Mouse (Mus musculus): ENCODE data around the gene Dip2a. TPM values are rescaled to one million over a fixed set of nuclear protein-coding genes. Genes with fewer than 3 reads are reported as not detected.

The Dip2a gene
- polyA plus RNA-seq, 1 experiment from 2014 or later: 7.2 TPM

DNA sequence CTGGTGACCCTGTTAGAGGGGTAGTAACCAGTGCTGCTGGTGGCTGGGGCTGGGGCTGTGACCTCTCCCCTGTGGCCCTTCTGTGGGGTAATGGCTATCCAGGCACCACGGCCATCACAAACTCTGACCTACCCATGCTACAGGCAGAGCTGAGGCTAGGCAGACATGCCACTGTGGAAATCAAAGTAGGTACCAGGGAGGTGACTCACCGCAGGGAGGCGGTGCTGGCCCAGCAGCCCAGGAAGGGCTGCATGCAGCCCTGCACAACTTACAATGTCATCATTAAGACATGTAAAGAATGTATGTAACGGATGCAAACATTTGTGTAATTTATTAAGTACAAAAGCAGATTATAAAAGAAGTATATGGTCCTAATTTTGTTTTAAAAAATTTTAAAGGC lies 82.7 kb downstream of the Dip2a start:
- TF ChIP-seq CTCF (IDR thresholded peaks at IDR 0.05): peak; percentile 23; the same call in 1 of the 2 replicates
- no peak for TF ChIP-seq EP300 (IDR thresholded peaks at IDR 0.05)
- H3K9me3 ChIP-seq (ENCODE audit: low read length): no peaks in the 10 kb centered on the region

GRCm38 (mm10) chr10:76261447-76261846 lies 83.6 kb downstream of the Dip2a start:
- Histone ChIP-seq H3K4me2 (replicated peaks; ENCODE audit: low read depth, low read length) (no peak overlapping the region), H3K9me3 (ENCODE audit: low read length) (no peaks in the 10 kb centered on the region), H3K4me3 (ENCODE audit: low read depth, low read length) (no peak overlapping the region), H3K36me3 (ENCODE audit: insufficient read depth, low read length) (peaks cover 9% of the 10 kb centered on the region; the same call in 1 of the 2 replicates), H3K27me3 (replicated peaks; ENCODE audit: insufficient read depth, low read length) (no peaks in the 10 kb centered on the region), H3K4me1 (ENCODE audit: insufficient read depth, low read depth, low read length) (peaks cover 6% of the 10 kb centered on the region; the same call in 1 of the 2 replicates), H3K9ac (replicated peaks; ENCODE audit: low read depth) (no peak overlapping the region), H3K27ac (ENCODE audit: low read length) (peak overlapping the region; percentile 52; the same call in 1 of the 2 replicates)
- WGBS: 56% methylated on average over 3 of the region's 3 CpGs
- TF ChIP-seq EP300 (IDR thresholded peaks at IDR 0.05) (peak; percentile 17; the same call in 1 of the 2 replicates), CTCF (IDR thresholded peaks at IDR 0.05) (no peak)
- ATAC-seq: peak; percentile 52
- peak; percentile 80 for DNase-seq (ENCODE audit: low spot score)

More for the DNA sequence above, 82.7 kb downstream of the Dip2a start:
- 49% methylated on average over 4 of the region's 4 CpGs for WGBS
- ATAC-seq: no peak
- H3K4me2 ChIP-seq (replicated peaks; ENCODE audit: low read depth, low read length): no peak overlapping the region
- DNase-seq (ENCODE audit: low spot score): peak; percentile 28
- H3K9ac ChIP-seq (replicated peaks; ENCODE audit: low read depth): no peak overlapping the region
- H3K4me1 ChIP-seq (ENCODE audit: insufficient read depth, low read depth, low read length): peaks cover 6% of the 10 kb centered on the region; the same call in 1 of the 2 replicates
- no peak overlapping the region for H3K4me3 ChIP-seq (ENCODE audit: low read depth, low read length)
- peaks cover 10% of the 10 kb centered on the region; the same call in 1 of the 2 replicates for H3K36me3 ChIP-seq (ENCODE audit: insufficient read depth, low read length)
- H3K27ac ChIP-seq (ENCODE audit: low read length): 0 out of 2 replicates have a peak overlapping the region, but pooled peaks have one; percentile 47
- no peaks in the 10 kb centered on the region for H3K27me3 ChIP-seq (replicated peaks; ENCODE audit: insufficient read depth, low read length)

DNA sequence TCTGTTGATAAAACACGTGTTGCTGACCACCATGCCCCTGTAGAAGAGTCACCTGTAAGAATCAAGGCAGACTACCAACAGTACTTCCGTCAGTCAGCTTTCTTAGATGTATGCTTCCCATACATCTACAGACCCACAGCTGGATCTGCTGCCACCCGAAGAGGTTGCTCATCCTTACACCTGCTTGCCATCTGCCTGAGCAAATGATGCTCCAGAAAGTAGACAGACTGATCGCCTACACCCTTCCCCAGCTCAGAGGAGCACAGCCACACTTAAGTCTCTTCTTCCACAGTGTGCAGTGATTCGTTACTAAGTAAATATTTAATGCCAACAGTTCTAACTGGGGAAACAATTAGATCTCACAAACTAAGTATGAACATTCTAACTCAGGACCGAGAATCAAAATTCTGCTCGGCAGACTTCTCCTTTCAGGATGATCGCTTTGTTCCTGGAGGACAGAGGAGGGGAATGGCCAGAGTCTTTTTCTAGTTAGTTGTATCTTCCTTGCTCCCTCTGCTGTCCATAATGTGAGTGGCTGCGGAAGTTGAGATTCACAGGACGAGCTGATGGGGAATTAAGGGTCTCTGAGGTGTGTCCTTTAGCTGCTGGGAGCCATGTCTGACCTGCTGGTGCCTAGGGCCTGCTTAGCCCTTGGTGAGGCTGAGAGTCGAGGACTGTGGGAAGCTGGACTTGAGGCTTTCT lies 84.6 kb downstream of the Dip2a start:
- no peak overlapping the region for H3K4me3 ChIP-seq (ENCODE audit: low read depth, low read length)
- no peak for ATAC-seq
- no peaks in the 10 kb centered on the region for H3K27me3 ChIP-seq (replicated peaks; ENCODE audit: insufficient read depth, low read length)
- H3K9ac ChIP-seq (replicated peaks; ENCODE audit: low read depth): no peak overlapping the region
- H3K9me3 ChIP-seq (ENCODE audit: low read length): no peaks in the 10 kb centered on the region
- no peak overlapping the region for H3K4me2 ChIP-seq (replicated peaks; ENCODE audit: low read depth, low read length)
- 42% methylated on average over 11 of the region's 11 CpGs for WGBS
- TF ChIP-seq CTCF (IDR thresholded peaks at IDR 0.05) (peak; percentile 59), EP300 (IDR thresholded peaks at IDR 0.05) (no peak)
- peaks cover 3% of the 10 kb centered on the region; the same call in 1 of the 2 replicates for H3K36me3 ChIP-seq (ENCODE audit: insufficient read depth, low read length)
- no peak overlapping the region for H3K27ac ChIP-seq (ENCODE audit: low read length)
- peaks cover 6% of the 10 kb centered on the region; the same call in 1 of the 2 replicates for H3K4me1 ChIP-seq (ENCODE audit: insufficient read depth, low read depth, low read length)
- DNase-seq (ENCODE audit: low spot score): peak; percentile 58

DNA sequence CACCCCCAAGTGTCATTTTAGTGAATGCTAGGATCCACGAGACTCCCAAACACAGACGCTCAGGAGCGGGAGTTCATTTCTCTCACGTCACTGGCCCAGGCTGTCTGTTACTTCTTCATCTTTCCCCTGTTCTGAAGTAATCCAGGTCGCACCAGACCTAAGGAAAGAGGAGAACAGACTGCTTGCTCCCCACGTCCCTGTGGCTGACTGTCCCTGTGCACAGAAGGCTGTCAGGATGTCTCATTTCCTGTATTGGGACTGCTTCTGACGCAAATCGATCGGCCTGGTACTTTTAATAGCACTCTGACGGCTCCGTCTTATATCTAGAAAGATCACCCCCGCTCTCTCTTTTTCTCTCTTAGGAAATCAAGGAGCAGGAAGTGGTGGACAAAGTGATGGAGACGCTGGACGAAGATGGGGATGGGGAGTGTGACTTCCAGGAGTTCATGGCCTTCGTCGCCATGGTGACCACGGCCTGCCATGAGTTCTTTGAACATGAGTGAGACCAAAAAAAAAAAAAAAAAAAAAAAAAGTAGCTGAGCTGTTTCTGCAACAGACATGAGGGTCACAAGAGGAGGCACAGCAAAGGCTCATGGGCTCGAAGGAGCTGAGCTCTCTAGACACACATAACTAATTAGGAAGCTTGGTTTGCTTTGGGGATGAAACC lies 85.4 kb downstream of the Dip2a start:
- no peak overlapping the region for H3K4me2 ChIP-seq (replicated peaks; ENCODE audit: low read depth, low read length)
- H3K9ac ChIP-seq (replicated peaks; ENCODE audit: low read depth): no peak overlapping the region
- H3K27me3 ChIP-seq (replicated peaks; ENCODE audit: insufficient read depth, low read length): no peaks in the 10 kb centered on the region
- no peak overlapping the region for H3K4me3 ChIP-seq (ENCODE audit: low read depth, low read length)
- peaks cover 6% of the 10 kb centered on the region; the same call in 1 of the 2 replicates for H3K4me1 ChIP-seq (ENCODE audit: insufficient read depth, low read depth, low read length)
- peak; percentile 23 for ATAC-seq
- 47% methylated on average over 18 of the region's 18 CpGs for WGBS
- H3K36me3 ChIP-seq (ENCODE audit: insufficient read depth, low read length): 0 out of 2 replicates have a peak, but pooled peaks cover 3% of the 10 kb centered on the region
- peak; percentile 44 for DNase-seq (ENCODE audit: low spot score)
- no peak overlapping the region for H3K27ac ChIP-seq (ENCODE audit: low read length)
- H3K9me3 ChIP-seq (ENCODE audit: low read length): no peaks in the 10 kb centered on the region
- no peak for TF ChIP-seq EP300 (IDR thresholded peaks at IDR 0.05)
- TF ChIP-seq CTCF (IDR thresholded peaks at IDR 0.05): no peak

- H3K4me3 ChIP-seq (ENCODE audit: low read depth, low read length): no peak overlapping the region
- no peaks in the 10 kb centered on the region for H3K9me3 ChIP-seq (ENCODE audit: low read length)
- no peaks in the 10 kb centered on the region for H3K36me3 ChIP-seq (ENCODE audit: insufficient read depth, low read length)
- TF ChIP-seq CTCF (IDR thresholded peaks at IDR 0.05): no peak
- TF ChIP-seq EP300 (IDR thresholded peaks at IDR 0.05): no peak; the same call in 1 of the 2 replicates
- H3K9ac ChIP-seq (replicated peaks; ENCODE audit: low read depth): no peak overlapping the region
- peak overlapping the region; percentile 82 for H3K27ac ChIP-seq (ENCODE audit: low read length)
- H3K27me3 ChIP-seq (replicated peaks; ENCODE audit: insufficient read depth, low read length): no peaks in the 10 kb centered on the region
- H3K4me1 ChIP-seq (ENCODE audit: insufficient read depth, low read depth, low read length): peaks cover 11% of the 10 kb centered on the region; the same call in 1 of the 2 replicates
- ATAC-seq: peak; percentile 84
- WGBS: 35% methylated on average over 12 of the region's 12 CpGs
- peak; percentile 85 for DNase-seq (ENCODE audit: low spot score)
- H3K4me2 ChIP-seq (replicated peaks; ENCODE audit: low read depth, low read length): no peak overlapping the region; the same call in 1 of the 2 replicates
These were observed 87.2 kb downstream of the Dip2a start for GRCm38 (mm10) chr10:76257719-76258390.

GRCm38 (mm10) chr10:76257231-76257630 lies 87.9 kb downstream of the Dip2a start:
- ATAC-seq: no peak
- Histone ChIP-seq H3K4me2 (replicated peaks; ENCODE audit: low read depth, low read length) (no peak overlapping the region), H3K27ac (ENCODE audit: low read length) (peak overlapping the region; percentile 82; the same call in 1 of the 2 replicates), H3K4me3 (ENCODE audit: low read depth, low read length) (no peak overlapping the region), H3K4me1 (ENCODE audit: insufficient read depth, low read depth, low read length) (peaks cover 11% of the 10 kb centered on the region; the same call in 1 of the 2 replicates), H3K27me3 (replicated peaks; ENCODE audit: insufficient read depth, low read length) (no peaks in the 10 kb centered on the region), H3K36me3 (ENCODE audit: insufficient read depth, low read length) (no peaks in the 10 kb centered on the region), H3K9ac (replicated peaks; ENCODE audit: low read depth) (no peak overlapping the region), H3K9me3 (ENCODE audit: low read length) (no peaks in the 10 kb centered on the region)
- WGBS: 68% methylated on average over 7 of the region's 7 CpGs
- no peak for TF ChIP-seq EP300 (IDR thresholded peaks at IDR 0.05)
- no peak for TF ChIP-seq CTCF (IDR thresholded peaks at IDR 0.05)
- DNase-seq (ENCODE audit: low spot score): no peak

All from lung, postnatal 0 days (tissue).